Mouse (Mus musculus): ENCODE measurements around the gene Tnfrsf22.

The Tnfrsf22 gene

GRCm38 (mm10) chr7:143631503-143631902 lies 18.0 kb downstream of the Tnfrsf22 start:
- DNase-seq (ENCODE audit: low read depth): no peak

- DNase-seq (ENCODE audit: low read depth): peak; percentile 72
These were observed 20.0 kb downstream of the Tnfrsf22 start for GRCm38 (mm10) chr7:143629501-143629900.

- DNase-seq (ENCODE audit: low read depth): peak; percentile 56
These were observed 20.9 kb downstream of the Tnfrsf22 start, which contains the start of gene Tnfrsf26 for GRCm38 (mm10) chr7:143628540-143628939. Tnfrsf26 (minus strand) TSS chr7:143628722.

GRCm38 (mm10) chr7:143627555-143628286 lies 21.7 kb downstream of the Tnfrsf22 start:
- peak; percentile 61 for DNase-seq (ENCODE audit: low read depth)

GRCm38 (mm10) chr7:143626178-143626577 lies 23.3 kb downstream of the Tnfrsf22 start:
- peak; percentile 61 for DNase-seq (ENCODE audit: low read depth)

GRCm38 (mm10) chr7:143625151-143625550 lies 24.3 kb downstream of the Tnfrsf22 start:
- peak; percentile 79 for DNase-seq (ENCODE audit: low read depth)

- peak; percentile 62 for DNase-seq (ENCODE audit: low read depth)
These were observed 24.9 kb downstream of the Tnfrsf22 start for GRCm38 (mm10) chr7:143624561-143624960.

- no peak for DNase-seq (ENCODE audit: low read depth)
These were observed 28.5 kb downstream of the Tnfrsf22 start for GRCm38 (mm10) chr7:143620951-143621350.

- no peak for DNase-seq (ENCODE audit: low read depth)
These were observed 34.9 kb downstream of the Tnfrsf22 start for GRCm38 (mm10) chr7:143614404-143615135.

- peak; percentile 56 for DNase-seq (ENCODE audit: low read depth)
These were observed 37.2 kb downstream of the Tnfrsf22 start for GRCm38 (mm10) chr7:143612215-143612614.

GRCm38 (mm10) chr7:143605321-143605720 lies 44.1 kb downstream of the Tnfrsf22 start:
- DNase-seq (ENCODE audit: low read depth): no peak

- no peak for DNase-seq (ENCODE audit: low read depth)
These were observed 44.6 kb downstream of the Tnfrsf22 start for GRCm38 (mm10) chr7:143604889-143605288.

- DNase-seq (ENCODE audit: low read depth): peak; percentile 41
These were observed 47.8 kb downstream of the Tnfrsf22 start for GRCm38 (mm10) chr7:143601705-143602104.

- DNase-seq (ENCODE audit: low read depth): no peak
These were observed 49.2 kb downstream of the Tnfrsf22 start for GRCm38 (mm10) chr7:143600231-143600740.

GRCm38 (mm10) chr7:143599428-143600230 lies 49.8 kb downstream of the Tnfrsf22 start, which contains the start of gene Cars:
Cars (minus strand) TSS chr7:143600090.
- DNase-seq (ENCODE audit: low read depth): peak; percentile 98

GRCm38 (mm10) chr7:143594865-143595264 lies 54.6 kb downstream of the Tnfrsf22 start:
- DNase-seq (ENCODE audit: low read depth): no peak

- DNase-seq (ENCODE audit: low read depth): no peak
These were observed 57.2 kb downstream of the Tnfrsf22 start for GRCm38 (mm10) chr7:143592255-143592654.

- no peak for DNase-seq (ENCODE audit: low read depth)
These were observed 61.5 kb downstream of the Tnfrsf22 start for GRCm38 (mm10) chr7:143588006-143588405.

GRCm38 (mm10) chr7:143587586-143587985 lies 61.9 kb downstream of the Tnfrsf22 start:
- DNase-seq (ENCODE audit: low read depth): no peak

Measured in naive thymus-derived CD4-positive, alpha-beta T cell, adult 2 months (primary cell).